In the genomic region with DNA sequence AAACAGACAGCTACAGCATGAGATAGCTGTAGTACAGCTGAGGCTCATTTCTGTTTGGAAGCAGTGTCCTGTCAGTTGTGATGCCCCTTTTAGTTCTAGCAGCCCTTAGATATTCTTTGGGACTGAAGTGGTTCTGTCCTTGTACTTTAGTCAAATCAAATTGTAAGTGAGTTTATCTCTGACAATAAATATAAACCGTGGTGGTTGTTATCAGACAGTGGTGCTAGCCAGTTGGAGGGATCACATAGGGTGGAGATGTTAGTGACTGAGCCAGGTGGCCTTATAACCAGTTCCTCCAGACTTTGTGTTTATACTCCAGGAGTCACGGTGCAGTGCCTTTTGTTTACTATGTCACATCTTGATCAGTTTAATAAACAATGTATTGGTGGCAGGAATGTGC, we compare ENCODE assay signal across 26 mouse cellular contexts. TPM values are rescaled to one million over a fixed set of nuclear protein-coding genes. Genes with fewer than 3 reads are reported as not detected.
A peak's percentile ranks its signal among the peaks of the same experiment; 100 is the strongest.
DNase-seq lines count a peak whose midpoint lies in the region; ATAC-seq and TF ChIP-seq lines count a peak whose summit lies in the region.
"Had no signal": no experiment of that assay in that cellular context is flagged by ENCODE, and none has a peak within 500 bp of the region (broad histone marks: within the 10 kb centered on the region; RNA-seq: fewer than 3 reads in every experiment).

No protein-coding gene starts in this region.

- H3K4me3 ChIP-seq in G1E (ENCODE audit: low read depth, low read length), result peak overlapping the region; percentile 35; the same call in 1 of the 2 replicates
- peak overlapping the region; percentile 25; the same call in 1 of the 2 replicates for H3K4me3 ChIP-seq in liver, embryonic 16.5 days (ENCODE audit: low read depth, low read length)
- no peak overlapping the region for H3K4me3 ChIP-seq in hindbrain, embryonic 11.5 days (ENCODE audit: low read depth, low read length)
- H3K4me3 ChIP-seq: forebrain, embryonic 10.5 days; heart, embryonic 12.5 days; hindbrain, embryonic 13.5 days; layer of hippocampus, adult 2 months; limb, embryonic 13.5 days; midbrain, embryonic 10.5 days had no signal

- peak overlapping the region; percentile 98 for H3K27ac ChIP-seq in liver, embryonic 16.5 days (ENCODE audit: low read length)
- H3K27ac ChIP-seq in hindbrain, embryonic 11.5 days (ENCODE audit: low read depth, low read length), result no peak overlapping the region
- H3K27ac ChIP-seq: forebrain, embryonic 10.5 days; hindbrain, embryonic 13.5 days; layer of hippocampus, adult 2 months; limb, embryonic 13.5 days; midbrain, embryonic 10.5 days had no signal

- no peak for ATAC-seq in G1E (ENCODE audit: extremely low read depth, insufficient number of reproducible peaks, low FRiP score, poor library complexity, severe bottlenecking)
- peak; percentile 38; the same call in 1 of the 2 replicates for ATAC-seq in erythroblast, adult 5-6 weeks (replicated peaks; ENCODE audit: low FRiP score, poor library complexity, severe bottlenecking)
- ATAC-seq in liver, embryonic 16.5 days (ENCODE audit: low read depth), result peak; percentile 49
- ATAC-seq in hindbrain, embryonic 11.5 days (ENCODE audit: low FRiP score), result no peak
- ATAC-seq: activated CD4-positive, CD25-positive, alpha-beta regulatory T cell, adult 4 months; forebrain, postnatal 0 days; midbrain, embryonic 16.5 days had no signal

- peaks cover 81% of the 10 kb centered on the region for H3K4me1 ChIP-seq in G1E (ENCODE audit: insufficient read depth, low read depth, low read length)
- H3K4me1 ChIP-seq in liver, embryonic 16.5 days (ENCODE audit: control insufficient read depth, low read depth, low read length), result peaks cover 87% of the 10 kb centered on the region
- no peaks in the 10 kb centered on the region for H3K4me1 ChIP-seq in hindbrain, embryonic 11.5 days (replicated peaks; ENCODE audit: control insufficient read depth, insufficient read depth, low read length)
- H3K4me1 ChIP-seq: forebrain, embryonic 10.5 days; hindbrain, embryonic 13.5 days; limb, embryonic 13.5 days; midbrain, embryonic 10.5 days had no signal

- DNase-seq in G1E (ENCODE audit: low spot score) (no peak), liver (peak; percentile 61)
- DNase-seq in urinary bladder, postnatal 10 days (ENCODE audit: low spot score), result no peak
- DNase-seq in cerebellum, adult 8-10 months, result no peak
- DNase-seq in hindbrain, embryonic 11.5 days (ENCODE audit: low spot score), result no peak
- DNase-seq in layer of hippocampus, postnatal 36 days, result no peak
- DNase-seq: adrenal gland, adult 8-10 months; cerebellum, adult 9-10 months; forebrain, postnatal 0 days; gastrocnemius, postnatal 14 days; heart, adult 18-20 months; kidney, adult 8-10 months; kidney, postnatal 25 days; lung, embryonic 14.5 days; thymus, postnatal 14 days had no signal

- peak overlapping the region; percentile 58 for H3K4me2 ChIP-seq in liver, embryonic 16.5 days (ENCODE audit: low read depth, low read length)
- H3K4me2 ChIP-seq in hindbrain, embryonic 11.5 days (replicated peaks; ENCODE audit: low read depth, low read length), result no peak overlapping the region
- H3K4me2 ChIP-seq: heart, embryonic 12.5 days; hindbrain, embryonic 13.5 days; limb, embryonic 13.5 days; lung, embryonic 14.5 days had no signal

- 24% methylated on average over 2 of the region's 2 CpGs for WGBS in liver, embryonic 16.5 days (ENCODE audit: insufficient replicate concordance)
- 85% methylated on average over 2 of the region's 2 CpGs for WGBS in hindbrain, embryonic 11.5 days

- H3K9ac ChIP-seq in liver, embryonic 16.5 days (ENCODE audit: low read depth, low read length), result peak overlapping the region; percentile 65
- no peak overlapping the region for H3K9ac ChIP-seq in hindbrain, embryonic 11.5 days (ENCODE audit: low read depth, low read length)
- H3K9ac ChIP-seq: forebrain, postnatal 0 days; heart, embryonic 12.5 days; hindbrain, embryonic 13.5 days; limb, embryonic 13.5 days; lung, embryonic 14.5 days had no signal

- no peaks in the 10 kb centered on the region for H3K27me3 ChIP-seq in G1E (ENCODE audit: insufficient read depth, low read length)
- no peaks in the 10 kb centered on the region for H3K27me3 ChIP-seq in liver, embryonic 16.5 days (ENCODE audit: control insufficient read depth, insufficient read depth, low read depth, low read length)
- H3K27me3 ChIP-seq in hindbrain, embryonic 11.5 days (ENCODE audit: control insufficient read depth, insufficient read depth, low read length), result no peaks in the 10 kb centered on the region
- H3K27me3 ChIP-seq: CH12.LX; heart, embryonic 12.5 days; hindbrain, embryonic 13.5 days; limb, embryonic 13.5 days had no signal

- H3K9me3 ChIP-seq in G1E (replicated peaks), result no peaks in the 10 kb centered on the region
- no peaks in the 10 kb centered on the region for H3K9me3 ChIP-seq in liver, embryonic 16.5 days (replicated peaks; ENCODE audit: control insufficient read depth, low read length)
- no peaks in the 10 kb centered on the region for H3K9me3 ChIP-seq in hindbrain, embryonic 11.5 days (ENCODE audit: control insufficient read depth, low read length)
- H3K9me3 ChIP-seq: forebrain, embryonic 10.5 days; heart, embryonic 12.5 days; hindbrain, embryonic 13.5 days had no signal

- H3K36me3 ChIP-seq in G1E (replicated peaks), result peaks cover 47% of the 10 kb centered on the region
- peaks cover 16% of the 10 kb centered on the region for H3K36me3 ChIP-seq in liver, embryonic 16.5 days (ENCODE audit: control insufficient read depth, insufficient read depth)
- H3K36me3 ChIP-seq in hindbrain, embryonic 11.5 days (ENCODE audit: control insufficient read depth, insufficient read depth, low read length), result no peaks in the 10 kb centered on the region

- no peak for TF ChIP-seq CTCF in G1E (IDR thresholded peaks at IDR 0.05; ENCODE audit: low read depth, low read length)

RNA-seq across cellular contexts. Expression of a gene that starts 13.7 kb away (rescaled TPM):
- total RNA-seq in G1E (2014; fragmentation: Nextera tagmentation) (83.9 and 177 TPM in 2 replicates), G1E (2017) (19.6 and 22.8 TPM in 2 replicates)
- polyA plus RNA-seq in G1E (2012), result 16.4 and 22.8 TPM in 2 replicates
- total RNA-seq in erythroblast, adult 5-6 weeks (2015; ENCODE audit: low replicate concordance), result 338 and 374 TPM in 2 replicates
- total RNA-seq in erythroblast, adult 5-6 weeks (2017; ENCODE audit: low replicate concordance), result 587 and 871 TPM in 2 replicates
- polyA plus RNA-seq in liver, embryonic 16.5 days (2015; fragmentation: Nextera tagmentation; extraction: Ambion mirVana), result 8.5 and 8.7 TPM in 2 replicates
- 11.6 and 15.5 TPM in 2 replicates for polyA plus RNA-seq in hindbrain, embryonic 11.5 days (2014; fragmentation: Nextera tagmentation; extraction: Ambion mirVana)
- total RNA-seq in layer of hippocampus, postnatal 36 days (2021), result 100 to 1,000 TPM; 172 to 181 TPM

RNA-seq across cellular contexts. Expression of a gene that starts 29.4 kb away (rescaled TPM):
- total RNA-seq in G1E (2014; fragmentation: Nextera tagmentation) (2,238 and 2,249 TPM in 2 replicates), G1E (2017) (1,317 and 1,403 TPM in 2 replicates)
- polyA plus RNA-seq in G1E (2012), result 213 and 677 TPM in 2 replicates
- total RNA-seq in erythroblast, adult 5-6 weeks (2015; ENCODE audit: low replicate concordance), result 559 and 902 TPM in 2 replicates
- total RNA-seq in erythroblast, adult 5-6 weeks (2017; ENCODE audit: low replicate concordance), result 408 and 598 TPM in 2 replicates
- 278 and 327 TPM in 2 replicates for polyA plus RNA-seq in liver, embryonic 16.5 days (2015; fragmentation: Nextera tagmentation; extraction: Ambion mirVana)
- 619 and 657 TPM in 2 replicates for polyA plus RNA-seq in hindbrain, embryonic 11.5 days (2014; fragmentation: Nextera tagmentation; extraction: Ambion mirVana)
- 100 to 1,000 TPM; 453 to 485 TPM for total RNA-seq in layer of hippocampus, postnatal 36 days (2021)

RNA-seq across cellular contexts. Expression of a gene that starts 42.5 kb away (rescaled TPM):
- total RNA-seq in G1E (2014; fragmentation: Nextera tagmentation) (25.9 and 28.6 TPM in 2 replicates), G1E (2017) (36.4 and 43.0 TPM in 2 replicates)
- 27.1 and 28.8 TPM in 2 replicates for polyA plus RNA-seq in G1E (2012)
- 8.3 and 8.6 TPM in 2 replicates for total RNA-seq in erythroblast, adult 5-6 weeks (2015; ENCODE audit: low replicate concordance)
- 23.6 and 26.5 TPM in 2 replicates for total RNA-seq in erythroblast, adult 5-6 weeks (2017; ENCODE audit: low replicate concordance)
- polyA plus RNA-seq in liver, embryonic 16.5 days (2015; fragmentation: Nextera tagmentation; extraction: Ambion mirVana), result 6.6 and 7.0 TPM in 2 replicates
- 25.0 and 32.4 TPM in 2 replicates for polyA plus RNA-seq in hindbrain, embryonic 11.5 days (2014; fragmentation: Nextera tagmentation; extraction: Ambion mirVana)
- total RNA-seq in layer of hippocampus, postnatal 36 days (2021), result 10 to 100 TPM; 96.8 to 96.9 TPM

Comparison
In these comparisons a context has a peak if more than half of its experiments do, and no peak if none do; other contexts are left out.
1. ATAC-seq: peak in erythroblast, adult 5-6 weeks (single experiment) and liver, embryonic 16.5 days (single experiment); none in G1E (single experiment) and hindbrain, embryonic 11.5 days (single experiment).